Mouse (Mus musculus): ENCODE measurements around the gene Cnot10.

- TF ChIP-seq CTCF (IDR thresholded peaks at IDR 0.05; ENCODE audit: extremely low read depth, insufficient read length, insufficient replicate concordance, low read depth, low read length) (no peak), POLR2A (IDR thresholded peaks at IDR 0.05; ENCODE audit: low read depth, low read length) (no peak)
Observed at GRCm38 (mm10) chr9:114639186-114639748, 717 bp downstream of the Cnot10 start.
